Mouse (Mus musculus) forebrain, embryonic 10.5 days (tissue): ENCODE measurements around the gene Kank2. TPM values are rescaled to one million over a fixed set of nuclear protein-coding genes. Genes with fewer than 3 reads are reported as not detected.

Experiments used
- DNase-seq: peaks from one replicate; pipeline ENCODE4 v3.0.0-alpha.2; 2017; ENCODE audit warnings: low spot score; ENCODE audit errors: extremely low spot score
- H3K27ac ChIP-seq: fragments of 300-500 bp; sonication (generic); 2 replicates; pipeline ENCODE4 v1.5.1; 2016; ENCODE audit warnings: mild to moderate bottlenecking
- H3K27me3 ChIP-seq: fragments of 300-500 bp; sonication (generic); 2 replicates; pipeline ENCODE4 v1.6.1; 2016; ENCODE audit warnings: mild to moderate bottlenecking; ENCODE audit not compliant: poor library complexity, severe bottlenecking
- H3K36me3 ChIP-seq: fragments of 300-500 bp; sonication (generic); replicated peaks from 2 replicates; pipeline ENCODE4 v1.6.1; 2016; ENCODE audit warnings: mild to moderate bottlenecking, moderate library complexity
- H3K4me1 ChIP-seq: fragments of 300-500 bp; sonication (generic); 2 replicates; pipeline ENCODE4 v1.6.1; 2016
- H3K4me3 ChIP-seq: fragments of 300-500 bp; sonication (generic); 2 replicates; pipeline ENCODE4 v1.5.1; 2016; ENCODE audit warnings: mild to moderate bottlenecking, moderate library complexity
- H3K9me3 ChIP-seq: fragments of 300-500 bp; sonication (generic); 2 replicates; pipeline ENCODE4 v1.6.1; 2016; ENCODE audit warnings: mild to moderate bottlenecking, moderate library complexity
- WGBS: fragments of 180-500 bp; shearing (Covaris S2); methylation state at CpG from one replicate; pipeline ENCODE4 v1.1.7; 2016; 5-methylcytosine and 5-hydroxymethylcytosine counted together
- polyA plus RNA-seq: library from polyadenylated mRNA; unstranded; fragments of >200 nt; fragmentation: Nextera tagmentation; extraction: Ambion mirVana; gene quantifications from 2 replicates; pipeline ENCODE4 v1.2.1, GENCODE M21; 2016

The Kank2 gene
- polyA plus RNA-seq, 1 experiment from 2014 or later, result 8.6 TPM

DNA sequence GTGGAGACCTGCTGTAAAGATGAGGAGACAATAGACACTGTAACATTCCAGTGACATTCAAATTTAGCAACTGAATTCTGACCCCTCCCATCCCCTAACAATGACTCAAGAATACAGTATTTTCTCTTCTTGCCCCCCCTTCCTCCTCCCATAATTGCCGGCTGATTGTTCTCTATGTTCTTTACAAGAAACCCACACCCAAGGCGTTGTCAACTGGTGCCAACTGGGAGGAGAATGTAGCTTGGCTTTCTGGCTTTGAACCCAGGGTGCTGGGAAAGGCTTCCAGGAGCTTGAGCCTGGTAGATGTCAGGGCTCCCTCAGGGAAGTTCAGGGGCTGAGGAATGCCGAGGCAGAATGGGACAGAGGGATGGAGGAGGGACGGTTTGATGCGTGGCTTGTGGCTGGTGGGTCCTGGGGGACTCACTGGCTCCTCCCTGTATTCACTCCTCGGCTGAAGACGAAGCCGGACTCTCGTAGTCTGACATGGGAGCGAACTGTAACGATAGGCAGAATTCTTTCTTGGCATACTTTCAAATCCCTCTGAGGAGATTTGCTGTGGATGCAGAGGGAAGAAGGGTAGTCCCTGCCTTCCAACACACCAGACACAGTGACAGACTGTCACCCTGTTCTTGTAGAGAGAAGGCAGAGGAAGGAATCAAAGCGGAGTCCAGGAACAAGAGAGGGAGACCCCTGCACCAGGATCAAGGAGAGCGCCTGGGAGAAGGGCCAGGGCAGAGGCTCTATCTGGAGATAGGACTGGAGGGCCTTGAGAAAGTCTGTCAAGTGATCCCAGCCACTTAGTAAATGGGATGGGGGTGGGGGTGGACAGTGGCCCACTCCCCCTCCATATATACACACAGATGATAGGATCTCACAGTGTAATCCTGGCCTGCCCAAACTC is 29.8 kb downstream of the Kank2 start:
- Histone ChIP-seq H3K27me3 (no peaks in the 10 kb centered on the region), H3K4me3 (no peak overlapping the region), H3K9me3 (no peaks in the 10 kb centered on the region), H3K36me3 (peaks cover 57% of the 10 kb centered on the region), H3K27ac (peak overlapping the region; percentile 72), H3K4me1 (peaks cover 20% of the 10 kb centered on the region)
- 73% methylated on average over 13 of the region's 13 CpGs for WGBS
- no peak for DNase-seq

- DNase-seq, result peak; percentile 34
- Histone ChIP-seq H3K4me3 (no peak overlapping the region), H3K27ac (peak overlapping the region; percentile 72), H3K27me3 (no peaks in the 10 kb centered on the region), H3K36me3 (peaks cover 52% of the 10 kb centered on the region), H3K4me1 (peaks cover 20% of the 10 kb centered on the region), H3K9me3 (no peaks in the 10 kb centered on the region)
- WGBS, result 79% methylated on average over 11 of the region's 11 CpGs
Measured at GRCm38 (mm10) chr9:21767896-21768295, 30.6 kb downstream of the Kank2 start.

DNA sequence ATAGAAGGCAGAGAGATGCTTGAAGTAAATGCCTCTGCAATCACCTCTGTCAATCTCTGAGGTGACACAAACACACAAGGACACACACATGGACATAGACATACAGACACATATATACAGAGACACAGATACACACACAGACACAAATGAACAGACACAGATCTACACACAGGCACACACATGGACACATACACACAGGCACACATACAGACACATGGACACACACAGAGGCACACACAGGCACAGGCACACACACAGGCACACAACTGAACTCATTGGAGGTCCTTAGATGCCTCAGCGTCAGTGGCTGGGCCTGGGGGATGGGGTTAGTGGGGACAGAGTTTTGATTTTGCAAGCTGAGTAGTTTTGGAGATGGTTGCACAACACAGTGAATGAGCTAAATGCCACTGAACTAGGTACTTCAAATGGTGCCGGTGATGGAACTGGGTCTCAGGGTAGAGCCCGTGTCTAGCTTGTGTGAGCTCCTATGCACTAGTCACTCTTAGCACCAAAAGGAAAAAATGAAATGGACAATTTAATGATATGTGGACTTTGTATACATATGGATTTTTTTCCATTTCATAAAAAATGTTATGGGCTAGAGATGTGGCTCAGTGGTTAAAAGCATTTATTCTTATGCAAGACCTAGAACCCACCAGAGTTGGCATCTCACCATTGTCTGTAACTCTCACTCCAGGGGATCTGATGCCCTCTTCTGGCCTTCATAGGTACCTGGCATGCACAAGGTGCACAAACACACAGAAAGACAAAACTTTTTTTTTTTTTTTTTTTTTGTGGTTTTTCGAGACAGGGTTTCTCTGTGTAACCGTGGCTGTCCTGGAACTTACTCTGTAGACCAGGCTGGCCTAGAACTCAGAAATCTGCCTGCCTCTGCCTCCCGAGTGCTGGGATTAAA is 34.2 kb downstream of the Kank2 start:
- WGBS, result 98% methylated on average over 6 of the region's 6 CpGs
- DNase-seq, result no peak
- Histone ChIP-seq H3K27ac (no peak overlapping the region), H3K36me3 (peaks cover 23% of the 10 kb centered on the region), H3K27me3 (no peaks in the 10 kb centered on the region), H3K4me1 (peaks cover 25% of the 10 kb centered on the region), H3K9me3 (no peaks in the 10 kb centered on the region), H3K4me3 (no peak overlapping the region)

- Histone ChIP-seq H3K27ac (no peak overlapping the region), H3K27me3 (no peaks in the 10 kb centered on the region), H3K4me3 (no peak overlapping the region), H3K9me3 (no peaks in the 10 kb centered on the region), H3K4me1 (peaks cover 27% of the 10 kb centered on the region), H3K36me3 (peaks cover 21% of the 10 kb centered on the region)
- no peak for DNase-seq
Measured at GRCm38 (mm10) chr9:21762135-21762534, 36.4 kb downstream of the Kank2 start.

- H3K4me1 ChIP-seq, result peaks cover 28% of the 10 kb centered on the region
- H3K27me3 ChIP-seq, result no peaks in the 10 kb centered on the region
Measured at GRCm38 (mm10) chr9:21760155-21761088, 38.1 kb downstream of the Kank2 start, which contains the start of gene Spc24. TSS of gene Spc24 (minus strand) at chr9:21760303.

GRCm38 (mm10) chr9:21759718-21760117 is 38.8 kb downstream of the Kank2 start:
- peak overlapping the region; percentile 98 for H3K27ac ChIP-seq
- DNase-seq, result no peak

More at GRCm38 (mm10) chr9:21760155-21761088, 38.1 kb downstream of the Kank2 start, which contains the start of gene Spc24:
- Histone ChIP-seq H3K36me3 (peaks cover 33% of the 10 kb centered on the region), H3K27ac (peak within 1 kb of the TSS; percentile 98), H3K9me3 (no peaks in the 10 kb centered on the region), H3K4me3 (peak within 1 kb of the TSS; percentile 89)
- peak; percentile 99 for DNase-seq
- WGBS, result under 1% methylated on average over 49 of the region's 54 CpGs

DNA sequence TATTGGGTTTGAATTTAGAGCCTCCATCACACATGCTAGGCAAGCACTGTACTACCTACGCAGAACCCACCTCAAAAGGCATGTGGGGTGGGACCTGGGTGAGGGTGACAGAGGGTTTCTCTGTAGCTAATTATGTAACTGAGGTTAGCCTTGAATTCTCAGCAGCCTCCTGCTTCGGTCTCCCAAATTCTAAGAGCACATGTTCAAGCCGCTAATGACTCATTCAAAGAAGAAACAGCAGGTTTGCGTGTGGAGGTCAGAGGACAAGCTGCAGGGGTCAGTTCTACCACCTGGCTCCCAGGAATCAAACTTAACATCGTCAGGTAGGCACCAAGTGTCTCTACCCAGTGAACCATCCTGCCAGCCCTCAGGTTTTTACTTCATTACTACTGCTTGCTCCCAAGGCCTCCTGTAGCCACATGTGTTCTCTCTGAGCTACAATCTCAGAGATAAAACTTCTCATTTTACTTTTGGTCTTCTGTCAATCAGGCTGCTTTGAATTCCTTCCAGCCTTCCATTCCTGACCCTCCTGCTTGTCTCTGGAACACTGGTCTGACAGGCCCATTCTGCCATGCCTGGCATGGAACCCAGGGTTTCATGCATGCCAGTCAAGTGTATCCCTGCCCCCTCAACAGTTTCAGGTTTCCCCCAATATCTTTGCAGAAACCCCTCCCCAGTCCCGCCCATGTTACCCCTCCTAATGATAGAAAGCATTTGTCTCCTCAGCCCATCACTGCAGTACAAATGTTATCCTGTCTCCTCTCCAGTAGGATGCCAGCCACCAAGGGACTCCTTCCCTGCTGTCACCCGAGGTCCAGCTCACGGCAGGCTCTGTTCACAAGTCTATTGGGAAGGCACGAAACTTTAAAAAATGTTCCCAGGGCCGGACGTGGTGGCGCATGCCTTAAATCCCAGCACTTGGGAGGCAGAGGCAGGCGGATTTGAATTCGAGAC is 39.7 kb downstream of the Kank2 start:
- H3K4me1 ChIP-seq, result peaks cover 28% of the 10 kb centered on the region
- 69% methylated on average over 14 of the region's 14 CpGs for WGBS
- H3K36me3 ChIP-seq, result peaks cover 48% of the 10 kb centered on the region
- H3K9me3 ChIP-seq, result no peaks in the 10 kb centered on the region
- no peaks in the 10 kb centered on the region for H3K27me3 ChIP-seq
- H3K27ac ChIP-seq, result peak overlapping the region; percentile 98
- no peak for DNase-seq
- H3K4me3 ChIP-seq, result peak overlapping the region; percentile 89

More at GRCm38 (mm10) chr9:21759718-21760117, 38.8 kb downstream of the Kank2 start:
- Histone ChIP-seq H3K4me1 (peaks cover 28% of the 10 kb centered on the region), H3K4me3 (peak overlapping the region; percentile 89), H3K27me3 (no peaks in the 10 kb centered on the region), H3K36me3 (peaks cover 40% of the 10 kb centered on the region), H3K9me3 (no peaks in the 10 kb centered on the region)
- under 1% methylated on average over 20 of the region's 20 CpGs for WGBS

GRCm38 (mm10) chr9:21754516-21755321 is 43.8 kb downstream of the Kank2 start:
- Histone ChIP-seq H3K4me1 (peaks cover 35% of the 10 kb centered on the region), H3K9me3 (no peaks in the 10 kb centered on the region), H3K36me3 (peaks cover 73% of the 10 kb centered on the region), H3K27ac (no peak overlapping the region), H3K4me3 (no peak overlapping the region), H3K27me3 (no peaks in the 10 kb centered on the region)
- DNase-seq, result no peak
- 87% methylated on average over 13 of the region's 13 CpGs for WGBS

- H3K9me3 ChIP-seq, result no peaks in the 10 kb centered on the region
- H3K27me3 ChIP-seq, result no peaks in the 10 kb centered on the region
- 88% methylated on average over 2 of the region's 2 CpGs for WGBS
- no peak for DNase-seq
- no peak overlapping the region for H3K27ac ChIP-seq
- H3K36me3 ChIP-seq, result peaks cover 80% of the 10 kb centered on the region
- peaks cover 28% of the 10 kb centered on the region for H3K4me1 ChIP-seq
- H3K4me3 ChIP-seq, result no peak overlapping the region
Measured at GRCm38 (mm10) chr9:21754003-21754402, 44.5 kb downstream of the Kank2 start.

DNA sequence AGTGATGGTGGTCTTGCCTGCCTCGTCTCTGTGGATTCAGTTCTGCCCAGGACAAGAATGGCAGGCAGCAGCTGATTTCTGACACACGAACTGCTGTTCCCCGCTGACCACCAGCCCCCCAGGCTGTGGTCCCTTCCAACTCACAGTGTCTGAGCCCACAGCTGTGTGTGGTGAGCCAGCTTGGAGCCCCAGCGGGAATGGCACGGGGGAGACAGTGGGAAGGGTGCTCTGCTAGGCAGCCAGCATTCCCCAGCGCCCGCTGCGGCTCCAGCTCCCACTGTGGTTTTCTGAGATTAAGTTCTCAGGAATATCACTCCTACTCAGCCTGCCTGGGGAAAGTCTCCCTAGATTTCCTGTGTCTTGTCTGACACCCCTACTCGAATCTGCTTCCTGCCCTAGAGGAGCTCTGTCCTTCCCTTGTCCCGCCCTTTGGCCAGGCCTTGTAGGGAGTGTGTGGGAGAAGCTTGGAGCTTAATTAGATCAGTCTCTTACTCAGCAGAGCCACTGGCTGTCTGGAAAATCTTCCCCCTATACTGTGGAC is 46.2 kb downstream of the Kank2 start:
- no peaks in the 10 kb centered on the region for H3K9me3 ChIP-seq
- DNase-seq, result no peak
- H3K27ac ChIP-seq, result peak overlapping the region; percentile 21; the same call in 1 of the 2 replicates
- H3K27me3 ChIP-seq, result no peaks in the 10 kb centered on the region
- peaks cover 82% of the 10 kb centered on the region for H3K36me3 ChIP-seq
- H3K4me1 ChIP-seq, result peaks cover 15% of the 10 kb centered on the region; the same call in 1 of the 2 replicates
- H3K4me3 ChIP-seq, result no peak overlapping the region
- 63% methylated on average over 10 of the region's 10 CpGs for WGBS
